Mouse (Mus musculus) adrenal gland, postnatal 10 days (tissue): ENCODE results near the gene Hdgf. TPM values are rescaled to one million over a fixed set of nuclear protein-coding genes. Genes with fewer than 3 reads are reported as not detected.
"Not testable (repeated sequence)": the region's sequence is repeated elsewhere in the genome, so short reads cannot be mapped to it uniquely, and the experiment has no call there.

Experiments
- DNase-seq: peaks from one replicate; pipeline ENCODE4 v3.0.0; 2021; ENCODE audit warnings: mixed read lengths
- long read RNA-seq, 2 experiments: library from polyadenylated mRNA; stranded (forward); transcript quantifications; one replicate each; pipeline ENCODE4 v2.0.0; 2021
- total RNA-seq, 2 experiments: library from RNA; stranded (reverse); gene quantifications; 2 replicates each; pipeline ENCODE4 v1.2.3; 2021

Gene Hdgf
- 100 to 1,000 TPM; 161 to 162 TPM for total RNA-seq
- long read RNA-seq, experiment 1, transcript Hdgf-201 (6 exons, 2,245 nt), result major isoform, 294 of 427 reads
- long read RNA-seq, experiment 1, partial matches to known transcripts, result 107 of 427 reads
- long read RNA-seq, experiment 1, other reads (novel, unspliced or antisense), result 25 of 427 reads
- long read RNA-seq, experiment 2, transcript Hdgf-201 (6 exons, 2,245 nt), result major isoform, 177 of 209 reads
- long read RNA-seq, experiment 2, partial matches to known transcripts, result 14 of 209 reads
- long read RNA-seq, experiment 2, other reads (novel, unspliced or antisense), result 18 of 209 reads

- peak; percentile 95 for DNase-seq
Measured at GRCm38 (mm10) chr3:87905880-87906485, at the start of gene Hdgf. Gene Hdgf, plus strand, starts transcription at chr3:87906321.

- no peak for DNase-seq
Measured at GRCm38 (mm10) chr3:87857666-87858065, 48.5 kb upstream of the Hdgf start.

- peak; percentile 76 for DNase-seq
Measured at GRCm38 (mm10) chr3:87859813-87860212, 46.3 kb upstream of the Hdgf start.

- not testable (repeated sequence) for DNase-seq
Measured at GRCm38 (mm10) chr3:87864111-87864510, 42.0 kb upstream of the Hdgf start.

- peak; percentile 26 for DNase-seq
Measured at GRCm38 (mm10) chr3:87877730-87878129, 28.4 kb upstream of the Hdgf start.

- no peak for DNase-seq
Measured at GRCm38 (mm10) chr3:87884291-87884690, 21.8 kb upstream of the Hdgf start.

- DNase-seq, result peak; percentile 59
Measured at GRCm38 (mm10) chr3:87884708-87885251, 21.3 kb upstream of the Hdgf start.

- DNase-seq, result peak; percentile 88
Measured at GRCm38 (mm10) chr3:87885281-87886003, 20.7 kb upstream of the Hdgf start, which contains the start of gene Prcc. Gene Prcc, minus strand, starts transcription at chr3:87885608.

GRCm38 (mm10) chr3:87886004-87886365 is 20.1 kb upstream of the Hdgf start:
- DNase-seq, result peak; percentile 46

- DNase-seq, result no peak
Measured at GRCm38 (mm10) chr3:87886416-87886815, 19.7 kb upstream of the Hdgf start.

- DNase-seq, result not testable (repeated sequence)
Measured at GRCm38 (mm10) chr3:87887400-87887799, 18.7 kb upstream of the Hdgf start.

- DNase-seq, result no peak
Measured at GRCm38 (mm10) chr3:87891481-87891880, 14.6 kb upstream of the Hdgf start.

- no peak for DNase-seq
Measured at GRCm38 (mm10) chr3:87893367-87893905, 12.7 kb upstream of the Hdgf start.

GRCm38 (mm10) chr3:87899266-87899665 is 6.9 kb upstream of the Hdgf start:
- DNase-seq, result no peak

- DNase-seq, result no peak
Measured at GRCm38 (mm10) chr3:87899776-87900175, 6.3 kb upstream of the Hdgf start.

GRCm38 (mm10) chr3:87901036-87901624 is 5.0 kb upstream of the Hdgf start:
- no peak for DNase-seq

- DNase-seq, result not testable (repeated sequence)
Measured at GRCm38 (mm10) chr3:87901959-87902358, 4.2 kb upstream of the Hdgf start.

- no peak for DNase-seq
Measured at GRCm38 (mm10) chr3:87903821-87904220, 2.3 kb upstream of the Hdgf start.

GRCm38 (mm10) chr3:87906601-87906980 is 470 bp downstream of the Hdgf start:
- DNase-seq, result peak; percentile 75

- peak; percentile 54 for DNase-seq
Measured at GRCm38 (mm10) chr3:87906981-87907857, 1.1 kb downstream of the Hdgf start.

- no peak for DNase-seq
Measured at GRCm38 (mm10) chr3:87907906-87908305, 1.8 kb downstream of the Hdgf start.
